Mouse (Mus musculus): Measurements from ENCODE around the gene Bcl9l. TPM values are rescaled to one million over a fixed set of nuclear protein-coding genes. Genes with fewer than 3 reads are reported as not detected.

Gene Bcl9l
- polyA plus RNA-seq, 1 experiment from 2014 or later = 6.4 TPM

DNA sequence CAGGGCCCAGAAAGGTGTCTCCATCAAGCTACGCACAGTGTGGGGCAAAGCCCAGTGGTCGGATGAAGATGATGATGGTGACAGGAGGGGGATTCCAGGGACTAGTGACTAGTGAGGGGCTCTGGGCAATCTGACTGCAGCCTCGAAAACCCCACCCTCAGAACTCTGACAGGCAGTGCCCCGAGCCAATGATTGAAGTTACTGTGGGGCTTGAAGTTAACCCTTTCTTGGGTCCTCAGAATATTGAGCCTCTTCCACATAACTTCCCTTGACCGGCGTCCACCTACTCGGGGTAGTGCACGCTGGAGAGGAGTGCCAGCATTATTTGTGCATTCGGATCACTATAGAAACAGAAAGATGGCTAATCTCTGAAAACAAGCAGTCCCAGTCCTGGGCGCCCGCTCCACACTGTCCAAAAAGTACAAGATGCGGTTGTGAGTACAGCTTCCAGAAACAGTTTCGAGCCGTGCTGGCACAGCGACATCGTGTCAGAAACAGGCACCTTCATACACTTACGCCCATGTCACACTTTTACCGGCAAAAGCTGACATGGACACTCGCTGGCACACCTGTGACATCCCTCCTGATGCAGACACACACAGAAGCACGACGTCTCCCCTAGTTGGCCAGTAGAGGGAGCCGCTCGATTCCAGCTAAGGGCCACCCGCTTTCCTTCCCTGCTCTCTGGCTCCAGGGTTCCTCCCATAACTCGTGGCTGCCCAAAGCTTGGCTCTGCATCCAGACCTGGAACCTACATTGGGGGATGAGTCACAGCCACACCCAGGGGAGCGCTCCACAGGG, 2.8 kb upstream of the Bcl9l start:
- Histone ChIP-seq H3K4me3 (ENCODE audit: low read depth, low read length) (peak overlapping the region; percentile 64), H3K27ac (ENCODE audit: low read depth, low read length) (peak overlapping the region; percentile 95), H3K36me3 (ENCODE audit: control insufficient read depth, insufficient read depth, low read length) (no peaks in the 10 kb centered on the region), H3K9me3 (ENCODE audit: control insufficient read depth, low read length) (no peaks in the 10 kb centered on the region), H3K4me1 (ENCODE audit: control insufficient read depth, insufficient read depth, low read length) (peaks cover 26% of the 10 kb centered on the region), H3K4me2 (peak overlapping the region; percentile 95), H3K9ac (ENCODE audit: low read length) (peak overlapping the region; percentile 80), H3K27me3 (ENCODE audit: control insufficient read depth, insufficient read depth, low read length) (no peaks in the 10 kb centered on the region)
- 1% methylated on average over 26 of the region's 26 CpGs for WGBS
- DNase-seq (ENCODE audit: low spot score, missing footprints) (peak; percentile 96), ATAC-seq (ENCODE audit: low FRiP score) (peak; percentile 55)

DNA sequence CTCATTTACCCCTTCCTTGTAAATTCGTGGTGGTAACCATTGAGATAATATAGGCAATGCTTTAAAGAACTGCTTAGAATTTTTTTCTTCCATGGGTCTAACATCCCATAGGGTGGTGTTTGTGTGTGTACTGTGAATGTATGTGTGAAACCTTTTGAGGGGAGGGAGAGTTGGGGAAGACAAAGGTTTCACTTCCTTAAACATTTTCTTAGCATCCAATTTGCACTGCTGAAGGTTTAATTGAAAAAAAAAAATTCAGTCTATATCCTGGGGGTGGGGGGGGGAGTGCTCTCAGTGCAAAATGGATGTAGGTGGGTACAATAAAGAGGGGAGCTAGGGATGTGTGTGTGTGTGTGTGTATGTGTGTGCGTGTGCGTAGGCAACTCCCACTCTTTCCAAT, 513 bp upstream of the Bcl9l start:
- Histone ChIP-seq H3K9ac (ENCODE audit: low read length) (no peak overlapping the region), H3K36me3 (ENCODE audit: control insufficient read depth, insufficient read depth, low read length) (no peaks in the 10 kb centered on the region), H3K27ac (ENCODE audit: low read depth, low read length) (no peak overlapping the region), H3K27me3 (ENCODE audit: control insufficient read depth, insufficient read depth, low read length) (no peaks in the 10 kb centered on the region), H3K4me2 (peak overlapping the region; percentile 80), H3K4me1 (ENCODE audit: control insufficient read depth, insufficient read depth, low read length) (peaks cover 49% of the 10 kb centered on the region), H3K4me3 (ENCODE audit: low read depth, low read length) (peak overlapping the region; percentile 66), H3K9me3 (ENCODE audit: control insufficient read depth, low read length) (no peaks in the 10 kb centered on the region)
- WGBS = 9% methylated on average over 3 of the region's 3 CpGs
- no peak for DNase-seq (ENCODE audit: low spot score, missing footprints)
- ATAC-seq (ENCODE audit: low FRiP score) = no peak

DNA sequence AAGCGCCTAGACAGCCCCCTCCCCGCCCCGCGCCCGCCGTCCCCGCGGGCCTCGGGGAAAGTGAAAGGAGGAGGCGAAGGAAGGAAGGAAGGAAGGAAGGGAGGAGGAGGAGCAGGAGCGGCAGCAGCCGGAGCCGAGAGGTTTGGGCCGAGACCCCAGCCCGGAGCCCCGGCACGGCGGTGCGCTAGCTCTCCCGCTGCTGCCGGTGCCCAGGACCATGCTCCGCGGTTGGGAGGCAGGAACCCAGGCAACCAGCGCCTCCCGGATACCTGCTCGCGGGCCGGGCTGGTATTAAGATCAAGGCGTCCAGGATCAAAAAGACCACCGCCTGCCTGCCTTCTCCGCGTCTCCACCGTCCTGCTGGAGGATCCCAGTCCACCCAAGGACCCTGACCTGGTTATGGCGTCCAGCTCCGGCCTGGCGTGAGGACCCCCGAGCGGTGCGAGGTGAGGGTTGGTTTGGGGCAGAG, 450 bp downstream of the Bcl9l start:
- Histone ChIP-seq H3K27me3 (ENCODE audit: control insufficient read depth, insufficient read depth, low read length) (no peaks in the 10 kb centered on the region), H3K4me1 (ENCODE audit: control insufficient read depth, insufficient read depth, low read length) (peaks cover 50% of the 10 kb centered on the region), H3K27ac (ENCODE audit: low read depth, low read length) (peak overlapping the region; percentile 81), H3K36me3 (ENCODE audit: control insufficient read depth, insufficient read depth, low read length) (no peaks in the 10 kb centered on the region), H3K9ac (ENCODE audit: low read length) (peak overlapping the region; percentile 80), H3K9me3 (ENCODE audit: control insufficient read depth, low read length) (no peaks in the 10 kb centered on the region), H3K4me3 (ENCODE audit: low read depth, low read length) (peak overlapping the region; percentile 66), H3K4me2 (peak overlapping the region; percentile 80)
- peak; percentile 94 for DNase-seq (ENCODE audit: low spot score, missing footprints)
- no peak for ATAC-seq (ENCODE audit: low FRiP score)
- under 1% methylated on average over 39 of the region's 39 CpGs for WGBS

DNA sequence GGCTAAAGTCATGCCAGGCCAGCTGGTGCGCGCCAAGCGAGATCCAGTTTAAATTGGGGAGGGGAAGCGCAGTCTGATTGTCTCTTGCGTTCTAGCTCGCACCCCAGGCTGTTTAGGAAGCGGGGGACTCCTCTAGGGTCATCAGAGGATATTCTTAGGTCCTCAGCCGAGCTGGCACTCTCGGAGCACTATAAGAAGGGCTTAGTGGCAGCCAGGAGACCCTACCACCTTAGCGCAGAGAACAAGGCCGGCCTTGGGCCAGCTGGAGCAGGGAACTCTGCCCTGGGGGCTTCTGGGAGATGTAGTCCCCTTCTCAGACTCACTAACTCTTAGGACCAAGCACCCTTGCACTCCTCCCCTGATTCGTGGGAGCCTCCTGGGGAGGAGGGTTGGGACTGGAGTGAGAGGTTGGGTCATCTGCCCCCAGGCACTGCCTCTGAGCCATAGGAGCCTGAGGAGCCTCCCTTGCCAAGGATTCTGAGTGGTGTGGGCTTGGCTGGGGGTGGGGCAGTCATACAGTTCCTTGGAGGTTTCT, 952 bp downstream of the Bcl9l start:
- Histone ChIP-seq H3K27ac (ENCODE audit: low read depth, low read length) (no peak overlapping the region; the same call in 1 of the 2 replicates), H3K9me3 (ENCODE audit: control insufficient read depth, low read length) (no peaks in the 10 kb centered on the region), H3K27me3 (ENCODE audit: control insufficient read depth, insufficient read depth, low read length) (no peaks in the 10 kb centered on the region), H3K4me2 (peak overlapping the region; percentile 80), H3K36me3 (ENCODE audit: control insufficient read depth, insufficient read depth, low read length) (no peaks in the 10 kb centered on the region), H3K9ac (ENCODE audit: low read length) (peak overlapping the region; percentile 80), H3K4me3 (ENCODE audit: low read depth, low read length) (peak overlapping the region; percentile 66), H3K4me1 (ENCODE audit: control insufficient read depth, insufficient read depth, low read length) (peaks cover 55% of the 10 kb centered on the region)
- DNase-seq (ENCODE audit: low spot score, missing footprints) = peak; percentile 95
- peak; percentile 51 for ATAC-seq (ENCODE audit: low FRiP score)
- under 1% methylated on average over 12 of the region's 12 CpGs for whole genome bisulfite sequencing

DNA sequence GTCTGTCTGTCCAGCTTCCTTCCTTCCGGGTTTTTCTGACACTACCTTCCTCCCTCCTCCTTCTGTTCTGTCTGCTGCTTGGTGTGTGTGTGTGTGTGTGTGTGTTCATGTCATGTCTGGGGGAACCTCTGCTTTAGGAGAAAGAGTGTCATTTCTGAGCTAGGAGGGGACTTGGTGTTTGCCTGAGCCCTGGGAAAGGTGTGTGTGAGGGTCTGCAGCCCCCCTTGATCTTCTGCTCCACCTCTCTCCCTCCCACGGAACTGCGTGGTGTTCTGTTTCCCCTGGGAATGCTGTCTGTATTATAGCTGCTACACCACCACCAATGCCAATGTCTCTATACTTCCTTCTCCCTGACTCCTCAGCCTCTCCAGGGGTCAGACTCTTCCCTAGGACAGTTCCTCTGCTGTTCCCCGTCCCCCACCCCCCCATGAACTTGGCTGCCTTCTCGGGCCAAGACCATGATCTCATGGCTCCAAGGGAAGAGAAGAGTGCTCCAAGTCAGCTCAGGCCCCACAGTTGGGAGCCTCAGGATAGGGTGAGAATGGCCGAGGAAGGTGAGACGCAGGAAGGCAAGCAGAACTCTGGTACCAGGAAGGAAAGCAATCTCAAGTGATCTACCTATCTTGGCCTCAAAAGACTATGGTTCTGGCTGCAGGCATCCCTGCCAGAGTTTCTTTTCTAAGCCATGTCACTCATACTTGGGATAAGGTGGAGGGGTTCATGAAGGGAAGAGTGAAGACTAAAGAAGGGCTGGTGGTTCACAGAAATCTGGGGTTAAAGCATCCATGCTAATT, 1.9 kb downstream of the Bcl9l start:
- H3K9me3 ChIP-seq (ENCODE audit: control insufficient read depth, low read length) = no peaks in the 10 kb centered on the region
- H3K4me3 ChIP-seq (ENCODE audit: low read depth, low read length) = peak overlapping the region; percentile 66
- no peak for DNase-seq (ENCODE audit: low spot score, missing footprints)
- H3K4me2 ChIP-seq = peak overlapping the region; percentile 80
- H3K27me3 ChIP-seq (ENCODE audit: control insufficient read depth, insufficient read depth, low read length) = no peaks in the 10 kb centered on the region
- H3K27ac ChIP-seq (ENCODE audit: low read depth, low read length) = no peak overlapping the region
- H3K4me1 ChIP-seq (ENCODE audit: control insufficient read depth, insufficient read depth, low read length) = peaks cover 64% of the 10 kb centered on the region
- peak overlapping the region; percentile 80 for H3K9ac ChIP-seq (ENCODE audit: low read length)
- H3K36me3 ChIP-seq (ENCODE audit: control insufficient read depth, insufficient read depth, low read length) = no peaks in the 10 kb centered on the region
- 44% methylated on average over 7 of the region's 7 CpGs for WGBS
- no peak for ATAC-seq (ENCODE audit: low FRiP score)

DNA sequence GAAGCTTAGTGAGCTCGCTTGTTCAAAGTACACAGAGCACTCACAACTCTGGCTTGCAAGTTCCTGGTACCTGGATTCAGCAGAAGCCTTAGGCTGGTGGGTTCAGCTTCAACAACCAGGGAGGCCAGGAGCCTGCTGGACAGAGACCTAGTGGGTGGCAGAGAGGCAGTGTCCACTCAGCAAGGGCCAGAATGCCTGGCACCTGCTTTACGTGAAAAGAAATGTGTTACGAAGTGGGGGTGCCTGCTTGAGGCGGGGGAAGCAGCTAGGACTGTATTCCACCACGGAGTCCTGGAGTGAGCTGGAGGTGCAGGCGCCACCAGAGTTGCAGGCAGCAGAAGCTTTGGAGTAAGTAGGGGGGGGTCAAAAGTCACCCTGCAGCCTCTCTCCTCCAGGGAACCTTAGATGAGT, 2.5 kb downstream of the Bcl9l start:
- H3K27ac ChIP-seq (ENCODE audit: low read depth, low read length) = no peak overlapping the region
- H3K36me3 ChIP-seq (ENCODE audit: control insufficient read depth, insufficient read depth, low read length) = no peaks in the 10 kb centered on the region
- H3K27me3 ChIP-seq (ENCODE audit: control insufficient read depth, insufficient read depth, low read length) = no peaks in the 10 kb centered on the region
- ATAC-seq (ENCODE audit: low FRiP score) (no peak), DNase-seq (ENCODE audit: low spot score, missing footprints) (no peak)
- peak overlapping the region; percentile 80 for H3K4me2 ChIP-seq
- 27% methylated on average over 6 of the region's 6 CpGs for WGBS
- H3K4me1 ChIP-seq (ENCODE audit: control insufficient read depth, insufficient read depth, low read length) = peaks cover 68% of the 10 kb centered on the region
- peak overlapping the region; percentile 9 for H3K9ac ChIP-seq (ENCODE audit: low read length)
- H3K9me3 ChIP-seq (ENCODE audit: control insufficient read depth, low read length) = no peaks in the 10 kb centered on the region
- H3K4me3 ChIP-seq (ENCODE audit: low read depth, low read length) = peak overlapping the region; percentile 2; the same call in 1 of the 2 replicates

DNA sequence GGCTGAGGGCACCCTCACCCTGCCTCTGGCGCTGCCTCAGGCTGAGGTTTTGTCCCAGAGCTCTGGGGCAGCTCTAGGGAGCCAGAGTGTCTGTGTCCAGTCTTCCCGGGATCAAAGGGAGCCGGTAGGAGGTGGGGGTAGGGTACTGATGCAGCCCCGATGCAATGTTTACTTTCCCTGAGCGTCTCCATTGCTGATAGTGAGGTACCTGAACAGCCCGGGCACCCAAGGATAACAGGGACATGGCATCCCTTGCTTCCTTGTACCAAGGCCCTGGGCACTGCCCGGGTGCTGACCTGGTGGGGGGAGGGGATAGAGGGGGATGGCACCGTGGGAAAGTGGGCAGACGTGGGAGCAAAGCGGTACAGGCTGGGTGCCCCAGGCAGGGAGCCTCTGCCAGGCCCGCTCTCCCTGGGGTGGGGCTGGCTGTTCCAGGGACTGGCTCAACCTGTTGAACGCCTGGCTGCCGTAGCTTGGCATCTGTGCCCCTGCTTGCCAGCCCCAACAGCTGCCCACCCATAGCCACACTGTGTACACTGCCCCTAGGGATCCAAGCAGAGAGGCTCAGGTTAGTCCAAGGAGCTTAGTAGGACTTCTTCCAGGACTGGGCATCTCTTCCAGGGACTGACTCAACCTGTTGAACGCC, 3.0 kb downstream of the Bcl9l start:
- Histone ChIP-seq H3K27ac (ENCODE audit: low read depth, low read length) (no peak overlapping the region), H3K9ac (ENCODE audit: low read length) (peak overlapping the region; percentile 9)
- no peak for DNase-seq (ENCODE audit: low spot score, missing footprints)

DNA sequence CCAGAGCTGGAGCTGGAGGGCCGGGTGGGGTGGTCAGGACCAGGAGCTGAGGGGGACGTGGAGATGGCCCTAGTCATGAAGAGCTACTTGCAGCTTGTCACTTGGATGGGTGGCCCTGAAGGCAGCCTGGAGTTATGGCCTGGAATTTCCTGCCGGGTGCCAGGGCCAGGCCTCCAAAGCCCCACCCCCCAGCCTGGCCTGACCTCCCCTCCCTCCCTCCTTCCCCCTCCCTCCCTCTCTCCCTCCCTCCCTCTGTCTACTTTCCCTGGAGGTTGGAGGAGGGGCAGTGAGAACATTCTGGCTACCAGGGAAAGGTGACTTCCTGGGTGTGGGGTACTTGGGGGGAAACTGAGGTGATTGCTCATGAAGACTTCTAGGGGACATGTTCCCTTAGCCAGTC, 3.7 kb downstream of the Bcl9l start:
- ATAC-seq (ENCODE audit: low FRiP score) (no peak), DNase-seq (ENCODE audit: low spot score, missing footprints) (no peak)
- H3K4me2 ChIP-seq = peak overlapping the region; percentile 22
- no peaks in the 10 kb centered on the region for H3K27me3 ChIP-seq (ENCODE audit: control insufficient read depth, insufficient read depth, low read length)
- no peak overlapping the region for H3K4me3 ChIP-seq (ENCODE audit: low read depth, low read length)
- H3K27ac ChIP-seq (ENCODE audit: low read depth, low read length) = no peak overlapping the region; the same call in 1 of the 2 replicates
- peaks cover 74% of the 10 kb centered on the region for H3K4me1 ChIP-seq (ENCODE audit: control insufficient read depth, insufficient read depth, low read length)
- WGBS = 17% methylated on average over 3 of the region's 3 CpGs
- no peaks in the 10 kb centered on the region for H3K36me3 ChIP-seq (ENCODE audit: control insufficient read depth, insufficient read depth, low read length)
- no peaks in the 10 kb centered on the region for H3K9me3 ChIP-seq (ENCODE audit: control insufficient read depth, low read length)
- no peak overlapping the region; the same call in 1 of the 2 replicates for H3K9ac ChIP-seq (ENCODE audit: low read length)

More for the DNA sequence above, 3.0 kb downstream of the Bcl9l start:
- Histone ChIP-seq H3K36me3 (ENCODE audit: control insufficient read depth, insufficient read depth, low read length) (no peaks in the 10 kb centered on the region), H3K4me2 (peak overlapping the region; percentile 80), H3K4me3 (ENCODE audit: low read depth, low read length) (peak overlapping the region; percentile 2; the same call in 1 of the 2 replicates), H3K27me3 (ENCODE audit: control insufficient read depth, insufficient read depth, low read length) (no peaks in the 10 kb centered on the region), H3K4me1 (ENCODE audit: control insufficient read depth, insufficient read depth, low read length) (peaks cover 73% of the 10 kb centered on the region), H3K9me3 (ENCODE audit: control insufficient read depth, low read length) (no peaks in the 10 kb centered on the region)
- ATAC-seq (ENCODE audit: low FRiP score) = no peak
- WGBS = 29% methylated on average over 14 of the region's 14 CpGs
